Mouse (Mus musculus): ENCODE measurements around the gene Lrch1. TPM values are rescaled to one million over a fixed set of nuclear protein-coding genes. Genes with fewer than 3 reads are reported as not detected.

The Lrch1 gene
- total and polyA plus RNA-seq, 3 experiments, result 2.8 to 6.1 TPM; not detected in 1

DNA sequence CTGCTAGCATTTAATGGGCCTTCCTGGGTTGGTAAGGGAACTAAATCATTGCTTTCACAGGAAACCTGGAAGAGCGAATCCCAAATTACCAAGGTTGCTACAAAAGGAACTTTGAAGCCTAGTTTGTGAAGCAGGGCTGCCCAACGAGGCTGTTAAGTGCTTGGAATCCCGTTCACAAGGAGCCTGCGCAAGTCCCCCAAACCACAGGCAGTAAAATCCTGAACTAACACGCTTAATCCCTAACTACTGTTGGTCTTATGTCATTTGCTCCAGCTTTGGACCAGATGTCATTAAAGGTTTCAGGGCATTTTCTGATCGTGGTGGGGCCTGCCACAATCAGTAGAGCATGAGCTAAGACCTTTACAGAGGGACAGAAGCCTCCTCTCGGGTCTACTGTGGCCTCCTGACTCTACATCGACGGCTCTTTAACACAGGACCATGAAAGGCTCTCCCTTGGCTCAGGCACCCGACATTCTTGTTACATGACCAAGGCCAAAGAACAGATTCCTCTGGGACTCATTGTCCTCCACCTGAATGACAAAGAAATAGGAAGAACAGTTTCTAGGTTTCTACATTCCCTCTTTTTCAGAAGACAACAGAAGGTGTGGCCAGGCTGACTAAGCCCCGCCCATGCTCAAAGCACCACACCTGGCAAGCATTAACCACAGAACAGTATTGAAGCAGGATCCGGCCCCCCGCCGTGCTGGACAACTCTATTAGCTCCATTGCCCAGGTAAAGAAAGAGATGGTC, 13.5 kb downstream of the Lrch1 start:
- no peak overlapping the region for H3K27ac ChIP-seq (ENCODE audit: control insufficient read depth, low read depth, low read length)
- DNase-seq (ENCODE audit: low read depth, low spot score), result no peak
- no peak overlapping the region for H3K4me3 ChIP-seq (ENCODE audit: control insufficient read depth in 1 of 2, insufficient read depth in 1 of 2, low read depth in 2 of 2, low read length in 2 of 2)
- no peak for TF ChIP-seq NRF1 (IDR thresholded peaks at IDR 0.05; ENCODE audit: insufficient read depth, low read depth, low read length, poor library complexity, severe bottlenecking)
- no peak for TF ChIP-seq ZC3H11A (IDR thresholded peaks at IDR 0.05; ENCODE audit: low read depth, low read length)
- no peak for TF ChIP-seq POLR2AphosphoS2 (IDR thresholded peaks at IDR 0.05; ENCODE audit: low read length)
- TF ChIP-seq RAD21 (IDR thresholded peaks at IDR 0.05; ENCODE audit: low read depth, low read length), result no peak
- H3K4me1 ChIP-seq (ENCODE audit: control insufficient read depth in 1 of 2, insufficient read depth in 2 of 2, low read length in 2 of 2), result peaks cover 15 to 20% of the 10 kb centered on the region in 2 experiments
- H3K27me3 ChIP-seq (ENCODE audit: control insufficient read depth in 1 of 2, insufficient read depth in 2 of 2, low read length in 2 of 2), result no peaks in the 10 kb centered on the region
- no peaks in the 10 kb centered on the region for H3K79me2 ChIP-seq (ENCODE audit: control insufficient read depth, insufficient read depth, low read length, poor library complexity)
- peaks cover 0 to 16% of the 10 kb centered on the region in 2 experiments; a peak in 2 of 4 replicates for H3K36me3 ChIP-seq (ENCODE audit: control insufficient read depth in 1 of 2, insufficient read depth in 2 of 2, low read length in 2 of 2)
- H3K9me3 ChIP-seq (replicated peaks; ENCODE audit: insufficient read depth, low read length), result no peaks in the 10 kb centered on the region
- no peak overlapping the region for H3K9ac ChIP-seq (ENCODE audit: control insufficient read depth, low read depth, low read length, poor library complexity, severe bottlenecking)

DNA sequence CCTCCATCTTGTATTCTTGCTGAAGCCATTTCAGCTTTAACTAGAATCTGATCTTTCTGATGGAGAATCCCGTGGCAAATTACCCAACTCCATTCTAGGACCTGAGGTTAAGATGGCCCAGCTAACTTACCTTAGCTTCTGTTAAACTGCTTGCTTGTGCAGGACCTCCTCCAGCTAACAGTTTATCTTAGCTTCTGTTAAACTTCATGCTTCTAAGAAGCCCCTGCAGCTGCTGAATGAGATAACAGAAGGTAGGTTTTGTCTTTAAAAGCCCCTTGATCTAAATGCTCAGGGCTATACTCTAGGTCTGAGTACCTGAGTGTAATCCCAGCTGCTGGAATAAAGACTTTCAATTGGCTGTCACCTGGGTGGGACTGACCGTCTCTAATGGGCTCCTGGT, 17.9 kb downstream of the Lrch1 start:
- H3K4me3 ChIP-seq (ENCODE audit: control insufficient read depth in 1 of 2, insufficient read depth in 1 of 2, low read depth in 2 of 2, low read length in 2 of 2), result no peak overlapping the region
- peaks cover 7 to 13% of the 10 kb centered on the region in 2 experiments; a peak in 3 of 4 replicates for H3K4me1 ChIP-seq (ENCODE audit: control insufficient read depth in 1 of 2, insufficient read depth in 2 of 2, low read length in 2 of 2)
- no peak overlapping the region for H3K9ac ChIP-seq (ENCODE audit: control insufficient read depth, low read depth, low read length, poor library complexity, severe bottlenecking)
- H3K36me3 ChIP-seq (ENCODE audit: control insufficient read depth in 1 of 2, insufficient read depth in 2 of 2, low read length in 2 of 2), result peaks cover 0 to 6% of the 10 kb centered on the region in 2 experiments; a peak in 1 of 4 replicates
- H3K27me3 ChIP-seq (ENCODE audit: control insufficient read depth in 1 of 2, insufficient read depth in 2 of 2, low read length in 2 of 2), result no peaks in the 10 kb centered on the region
- H3K27ac ChIP-seq (ENCODE audit: control insufficient read depth, low read depth, low read length), result peak overlapping the region; percentile 3; the same call in 1 of the 2 replicates
- H3K79me2 ChIP-seq (ENCODE audit: control insufficient read depth, insufficient read depth, low read length, poor library complexity), result no peaks in the 10 kb centered on the region
- peak; percentile 49 for DNase-seq (ENCODE audit: low read depth, low spot score)
- no peaks in the 10 kb centered on the region for H3K9me3 ChIP-seq (replicated peaks; ENCODE audit: insufficient read depth, low read length)
- TF ChIP-seq MAFK (IDR thresholded peaks at IDR 0.05; ENCODE audit: borderline replicate concordance, low read depth, low read length) (no peak), ZKSCAN1 (IDR thresholded peaks at IDR 0.05; ENCODE audit: low read depth, low read length) (no peak), ETS1 (IDR thresholded peaks at IDR 0.05; ENCODE audit: low read depth, low read length) (peak; percentile 41; the same call in 1 of the 2 replicates), SIN3A (IDR thresholded peaks at IDR 0.05; ENCODE audit: low read length) (0 out of 2 replicates have a peak, but pooled peaks have one; percentile 22), CHD1 (IDR thresholded peaks at IDR 0.05; ENCODE audit: low read depth, low read length) (no peak), RAD21 (IDR thresholded peaks at IDR 0.05; ENCODE audit: low read depth, low read length) (no peak), EP300 (IDR thresholded peaks at IDR 0.05; ENCODE audit: low read depth in 1 of 2, low read length in 2 of 2) (peak; percentile 52 to 68), TCF12 (IDR thresholded peaks at IDR 0.05; ENCODE audit: low read depth, low read length) (peak; percentile 48; the same call in 1 of the 2 replicates), MYB (IDR thresholded peaks at IDR 0.05; ENCODE audit: low read depth, low read length) (peak; percentile 67), MEF2A (IDR thresholded peaks at IDR 0.05; ENCODE audit: extremely low read depth, insufficient replicate concordance, low read depth, low read length, poor library complexity, severe bottlenecking) (no peak), MYC (IDR thresholded peaks at IDR 0.05; ENCODE audit: low read depth, low read length) (no peak), SMC3 (IDR thresholded peaks at IDR 0.05; ENCODE audit: low read depth, low read length) (no peak), GABPA (IDR thresholded peaks at IDR 0.05; ENCODE audit: low read depth, low read length) (no peak), MAZ (IDR thresholded peaks at IDR 0.05; ENCODE audit: low read depth, low read length) (no peak), USF2 (IDR thresholded peaks at IDR 0.05; ENCODE audit: borderline replicate concordance in 1 of 2, insufficient read depth in 1 of 2, low read depth in 1 of 2, low read length in 2 of 2) (no peak), KAT2A (conservative IDR thresholded peaks at IDR 0.05; ENCODE audit: low read depth, low read length) (no peak), TAL1 (IDR thresholded peaks at IDR 0.05; ENCODE audit: low read length) (peak; percentile 50), JUND (IDR thresholded peaks at IDR 0.05; ENCODE audit: low read depth, low read length) (no peak), MXI1 (IDR thresholded peaks at IDR 0.05; ENCODE audit: low read depth, low read length) (no peak), POLR2AphosphoS2 (IDR thresholded peaks at IDR 0.05; ENCODE audit: low read length) (no peak), CTCF (IDR thresholded peaks at IDR 0.05 in 2 of 3, conservative IDR thresholded peaks at IDR 0.05 in 1 of 3; ENCODE audit: control insufficient read depth in 1 of 3, insufficient read depth in 1 of 3, low read depth in 2 of 3, low read length in 3 of 3, poor library complexity in 1 of 3, severe bottlenecking in 1 of 3) (no peak), MAX (IDR thresholded peaks at IDR 0.05; ENCODE audit: low read length) (no peak), E2F4 (IDR thresholded peaks at IDR 0.05; ENCODE audit: borderline replicate concordance, low read depth, low read length) (no peak), POLR2AphosphoS5 (IDR thresholded peaks at IDR 0.05; ENCODE audit: borderline replicate concordance, low read depth, low read length) (no peak), ZMIZ1 (IDR thresholded peaks at IDR 0.05; ENCODE audit: low read depth, low read length) (no peak), RCOR1 (IDR thresholded peaks at IDR 0.05; ENCODE audit: low read depth, low read length) (peak; percentile 27; the same call in 1 of the 2 replicates), UBTF (IDR thresholded peaks at IDR 0.05; ENCODE audit: borderline replicate concordance, insufficient read depth, low read depth, low read length) (no peak)
